ENCODE assay signal across 8 mouse cellular contexts in the genomic region with DNA sequence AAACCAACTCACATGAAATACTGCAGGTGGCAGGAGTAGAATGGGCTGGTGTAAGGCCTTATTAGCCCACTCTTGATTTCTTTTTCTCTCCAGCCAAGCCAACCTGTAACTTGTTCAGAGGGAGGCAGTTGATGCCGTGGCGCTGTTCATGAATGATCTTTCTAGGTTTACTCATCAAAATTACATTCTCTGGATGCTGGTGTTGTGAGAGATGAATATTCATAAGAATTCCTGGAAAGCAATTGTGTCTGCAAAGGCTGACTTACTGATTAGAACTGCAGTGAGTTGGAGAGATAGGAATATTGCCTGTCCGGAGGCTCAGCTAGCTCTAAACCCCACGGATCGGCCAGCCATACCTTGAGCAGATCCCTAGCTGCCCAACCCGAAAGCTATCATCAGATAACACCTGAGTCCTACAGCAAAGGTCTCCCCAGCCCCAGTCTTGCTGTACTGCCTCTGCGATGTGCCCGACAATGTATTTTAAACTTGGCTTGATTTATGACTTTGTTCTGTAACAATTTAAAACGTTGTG. TPM values are rescaled to one million over a fixed set of nuclear protein-coding genes. Genes with fewer than 3 reads are reported as not detected.
DNase-seq lines count a peak whose midpoint lies in the region; ATAC-seq and TF ChIP-seq lines count a peak whose summit lies in the region.

No protein-coding gene starts in this region.

- ATAC-seq in heart, postnatal 0 days (ENCODE audit: insufficient read depth, low read depth), result no peak
- no peak for ATAC-seq in hindbrain, embryonic 16.5 days
- no peak for ATAC-seq in midbrain, embryonic 14.5 days (ENCODE audit: low FRiP score, low TSS enrichment)

- TF ChIP-seq CTCF in heart, postnatal 0 days (IDR thresholded peaks at IDR 0.05; ENCODE audit: low read depth), result no peak

- no peak for TF ChIP-seq EP300 in heart, postnatal 0 days (IDR thresholded peaks at IDR 0.05; ENCODE audit: low read depth)

- H3K4me3 ChIP-seq in heart, postnatal 0 days (ENCODE audit: low read depth, low read length), result peak overlapping the region; percentile 72
- peak overlapping the region; percentile 64 for H3K4me3 ChIP-seq in hindbrain, embryonic 16.5 days (ENCODE audit: low read length)
- H3K4me3 ChIP-seq in midbrain, embryonic 14.5 days (replicated peaks; ENCODE audit: low read depth, low read length), result peak overlapping the region; percentile 54

- H3K4me1 ChIP-seq in heart, postnatal 0 days (ENCODE audit: control insufficient read depth, insufficient read depth), result peaks cover 9% of the 10 kb centered on the region
- H3K4me1 ChIP-seq in hindbrain, embryonic 16.5 days (ENCODE audit: control insufficient read depth, insufficient read depth, low read depth, low read length), result peaks cover 9% of the 10 kb centered on the region
- H3K4me1 ChIP-seq in midbrain, embryonic 14.5 days (ENCODE audit: control insufficient read depth, insufficient read depth, low read length), result peaks cover 10% of the 10 kb centered on the region

- H3K9me3 ChIP-seq in heart, postnatal 0 days (replicated peaks; ENCODE audit: control insufficient read depth, low read length), result no peaks in the 10 kb centered on the region
- no peaks in the 10 kb centered on the region for H3K9me3 ChIP-seq in hindbrain, embryonic 16.5 days (ENCODE audit: control insufficient read depth, low read length)
- H3K9me3 ChIP-seq in midbrain, embryonic 14.5 days (ENCODE audit: control insufficient read depth, low read length), result no peaks in the 10 kb centered on the region

- peak overlapping the region; percentile 76 for H3K4me2 ChIP-seq in heart, postnatal 0 days (ENCODE audit: low read depth, low read length)
- H3K4me2 ChIP-seq in hindbrain, embryonic 16.5 days (ENCODE audit: low read length), result peak overlapping the region; percentile 83
- H3K4me2 ChIP-seq in midbrain, embryonic 14.5 days (ENCODE audit: low read length), result peak overlapping the region; percentile 74

- intact Hi-C loops in heart, postnatal 10 days (cut with DNase I), result no loop called here

- H3K36me3 ChIP-seq in heart, postnatal 0 days (replicated peaks; ENCODE audit: control insufficient read depth, insufficient read depth, low read length), result peaks cover 15% of the 10 kb centered on the region
- H3K36me3 ChIP-seq in hindbrain, embryonic 16.5 days (ENCODE audit: control insufficient read depth, insufficient read depth, low read length), result peaks cover 4% of the 10 kb centered on the region
- H3K36me3 ChIP-seq in midbrain, embryonic 14.5 days (ENCODE audit: control insufficient read depth, insufficient read depth, low read length), result peaks cover 12% of the 10 kb centered on the region

- peak overlapping the region; percentile 77; the same call in 1 of the 2 replicates for H3K9ac ChIP-seq in heart, postnatal 0 days (replicated peaks; ENCODE audit: low read depth, low read length)
- peak overlapping the region; percentile 76 for H3K9ac ChIP-seq in hindbrain, embryonic 16.5 days (ENCODE audit: low read depth, low read length)
- peak overlapping the region; percentile 69 for H3K9ac ChIP-seq in midbrain, embryonic 14.5 days (replicated peaks; ENCODE audit: low read length)

- H3K27ac ChIP-seq in heart, postnatal 0 days (ENCODE audit: low read depth), result no peak overlapping the region
- no peak overlapping the region for H3K27ac ChIP-seq in hindbrain, embryonic 16.5 days (ENCODE audit: low read depth, low read length)
- no peak overlapping the region for H3K27ac ChIP-seq in midbrain, embryonic 14.5 days (replicated peaks; ENCODE audit: low read depth, low read length)

- DNase-seq in heart, postnatal 0 days (ENCODE audit: low spot score), result no peak
- DNase-seq in heart, postnatal 10 days, result no peak
- DNase-seq in c-Kit-positive CD71-positive TER-119-negative erythroid progenitor cells, embryonic 14.5 days (ENCODE audit: low read depth), result peak; percentile 59
- peak; percentile 49 for DNase-seq in midbrain, embryonic 14.5 days
- DNase-seq in adrenal gland, postnatal 4 days (ENCODE audit: low spot score in 2 of 2), result no peak
- no peak for DNase-seq in frontal cortex, postnatal 14 days (ENCODE audit: low spot score in 2 of 2)
- DNase-seq in kidney, adult 8-10 months, result no peak

- H3K27me3 ChIP-seq in heart, postnatal 0 days (ENCODE audit: control insufficient read depth, insufficient read depth, low read length), result no peaks in the 10 kb centered on the region
- H3K27me3 ChIP-seq in hindbrain, embryonic 16.5 days (replicated peaks; ENCODE audit: control insufficient read depth, insufficient read depth, low read length), result no peaks in the 10 kb centered on the region
- H3K27me3 ChIP-seq in midbrain, embryonic 14.5 days (ENCODE audit: control insufficient read depth, insufficient read depth, low read length), result no peaks in the 10 kb centered on the region

- WGBS in heart, postnatal 0 days, result 56% methylated on average over 9 of the region's 9 CpGs
- WGBS in hindbrain, embryonic 16.5 days, result 56% methylated on average over 9 of the region's 9 CpGs
- WGBS in midbrain, embryonic 14.5 days, result 52% methylated on average over 9 of the region's 9 CpGs

RNA-seq across cellular contexts. Expression of a gene that starts 0.5 kb away (rescaled TPM):
- total RNA-seq in heart, postnatal 0 days (2014; rRNA removed; ENCODE audit: low replicate concordance), result 10.0 and 13.2 TPM in 2 replicates
- polyA plus RNA-seq in heart, postnatal 0 days (2015; fragmentation: Nextera tagmentation; extraction: Ambion mirVana), result 5.5 TPM in 2 replicates
- total RNA-seq in heart, postnatal 10 days (2021), result 1 to 10 TPM; 6.6 to 8.0 TPM
- polyA plus RNA-seq in hindbrain, embryonic 16.5 days (2015; fragmentation: Nextera tagmentation; extraction: Ambion mirVana), result 4.5 and 5.8 TPM in 2 replicates
- polyA plus RNA-seq in midbrain, embryonic 14.5 days (2014; fragmentation: Nextera tagmentation; extraction: Ambion mirVana), result 4.0 and 6.3 TPM in 2 replicates
- 10 to 100 TPM in 1 of 2 experiments, 1 to 10 TPM in 1; 6.8 to 10.2 TPM for total RNA-seq in adrenal gland, postnatal 4 days (2021)

RNA-seq across cellular contexts. Expression of a gene that starts 0.6 kb away (rescaled TPM):
- total RNA-seq in heart, postnatal 0 days (2014; rRNA removed; ENCODE audit: low replicate concordance), result 39.0 and 77.8 TPM in 2 replicates
- polyA plus RNA-seq in heart, postnatal 0 days (2015; fragmentation: Nextera tagmentation; extraction: Ambion mirVana), result 90.3 and 90.9 TPM in 2 replicates
- 100 to 1,000 TPM in 1 of 2 experiments, 10 to 100 TPM in 1; 98.2 to 100 TPM for total RNA-seq in heart, postnatal 10 days (2021)
- polyA plus RNA-seq in hindbrain, embryonic 16.5 days (2015; fragmentation: Nextera tagmentation; extraction: Ambion mirVana), result 63.4 and 71.8 TPM in 2 replicates
- polyA plus RNA-seq in midbrain, embryonic 14.5 days (2014; fragmentation: Nextera tagmentation; extraction: Ambion mirVana), result 49.0 and 72.5 TPM in 2 replicates
- total RNA-seq in adrenal gland, postnatal 4 days (2021), result 100 to 1,000 TPM; 119 to 127 TPM

RNA-seq across cellular contexts. Expression of a gene that starts 10.3 kb away (rescaled TPM):
- total RNA-seq in heart, postnatal 0 days (2014; rRNA removed; ENCODE audit: low replicate concordance), result 88.0 and 91.5 TPM in 2 replicates
- polyA plus RNA-seq in heart, postnatal 0 days (2015; fragmentation: Nextera tagmentation; extraction: Ambion mirVana), result 93.1 and 95.9 TPM in 2 replicates
- 10 to 100 TPM; 82.4 to 91.3 TPM for total RNA-seq in heart, postnatal 10 days (2021)
- 48.0 and 51.4 TPM in 2 replicates for polyA plus RNA-seq in hindbrain, embryonic 16.5 days (2015; fragmentation: Nextera tagmentation; extraction: Ambion mirVana)
- polyA plus RNA-seq in midbrain, embryonic 14.5 days (2014; fragmentation: Nextera tagmentation; extraction: Ambion mirVana), result 32.9 and 40.6 TPM in 2 replicates
- 10 to 100 TPM; 59.5 to 63.5 TPM for total RNA-seq in adrenal gland, postnatal 4 days (2021)

RNA-seq across cellular contexts. Expression of a gene that starts 24.7 kb away (rescaled TPM):
- total RNA-seq in heart, postnatal 0 days (2014; rRNA removed; ENCODE audit: low replicate concordance), result 36.4 and 54.8 TPM in 2 replicates
- polyA plus RNA-seq in heart, postnatal 0 days (2015; fragmentation: Nextera tagmentation; extraction: Ambion mirVana), result 34.9 and 37.9 TPM in 2 replicates
- total RNA-seq in heart, postnatal 10 days (2021), result 10 to 100 TPM; 20.8 to 23.3 TPM
- polyA plus RNA-seq in hindbrain, embryonic 16.5 days (2015; fragmentation: Nextera tagmentation; extraction: Ambion mirVana), result 73.5 and 74.4 TPM in 2 replicates
- polyA plus RNA-seq in midbrain, embryonic 14.5 days (2014; fragmentation: Nextera tagmentation; extraction: Ambion mirVana), result 74.6 and 81.0 TPM in 2 replicates
- total RNA-seq in adrenal gland, postnatal 4 days (2021), result 10 to 100 TPM; 34.9 to 35.8 TPM

Comparison
In these comparisons a context has a peak if more than half of its experiments do, and no peak if none do; other contexts are left out.
1. DNase-seq: peak in c-Kit-positive CD71-positive TER-119-negative erythroid progenitor cells, embryonic 14.5 days (single experiment) and midbrain, embryonic 14.5 days (single experiment); none in heart, postnatal 0 days (single experiment), heart, postnatal 10 days (0 of 2), adrenal gland, postnatal 4 days (0 of 2), frontal cortex, postnatal 14 days (0 of 2) and kidney, adult 8-10 months (0 of 2).
2. Peak in every context shown above with its lines, with median percentiles within 50 percentile points of each other: H3K4me2 ChIP-seq, H3K4me3 ChIP-seq and H3K9ac ChIP-seq.